Mouse (Mus musculus): ENCODE measurements at regions not wholly inside any gene's neighbourhood (a gene's known extent, or its start where the extent isn't known, plus 50 kb on each side); places are given as distances from the start of the nearest gene placed in this dataset.

- Histone ChIP-seq H3K4me2 (ENCODE audit: low read length) (no peak overlapping the region), H3K27me3 (ENCODE audit: control insufficient read depth, insufficient read depth, low read length) (no peaks in the 10 kb centered on the region), H3K9ac (replicated peaks; ENCODE audit: low read length) (no peak overlapping the region), H3K9me3 (ENCODE audit: control insufficient read depth, low read length) (no peaks in the 10 kb centered on the region), H3K36me3 (ENCODE audit: control insufficient read depth, insufficient read depth, low read length) (no peaks in the 10 kb centered on the region), H3K27ac (replicated peaks; ENCODE audit: low read depth, low read length) (no peak overlapping the region), H3K4me3 (replicated peaks; ENCODE audit: low read depth, low read length) (no peak overlapping the region), H3K4me1 (ENCODE audit: control insufficient read depth, insufficient read depth, low read length) (no peaks in the 10 kb centered on the region)
- no peak for ATAC-seq (ENCODE audit: low FRiP score, low TSS enrichment)
- WGBS: 95% methylated on average over 13 of the region's 13 CpGs
- no peak for DNase-seq
Measured at GRCm38 (mm10) chr10:21512486-21512885, 80.5 kb upstream of the 1700020N01Rik start.

GRCm38 (mm10) chr10:21517721-21518120, 75.2 kb upstream of the 1700020N01Rik start:
- Histone ChIP-seq H3K4me2 (ENCODE audit: low read length) (no peak overlapping the region), H3K4me3 (replicated peaks; ENCODE audit: low read depth, low read length) (no peak overlapping the region), H3K4me1 (ENCODE audit: control insufficient read depth, insufficient read depth, low read length) (no peaks in the 10 kb centered on the region), H3K9me3 (ENCODE audit: control insufficient read depth, low read length) (no peaks in the 10 kb centered on the region), H3K27ac (replicated peaks; ENCODE audit: low read depth, low read length) (no peak overlapping the region), H3K36me3 (ENCODE audit: control insufficient read depth, insufficient read depth, low read length) (no peaks in the 10 kb centered on the region), H3K27me3 (ENCODE audit: control insufficient read depth, insufficient read depth, low read length) (no peaks in the 10 kb centered on the region), H3K9ac (replicated peaks; ENCODE audit: low read length) (no peak overlapping the region)
- whole genome bisulfite sequencing: 83% methylated on average over 6 of the region's 6 CpGs
- DNase-seq (no peak), ATAC-seq (ENCODE audit: low FRiP score, low TSS enrichment) (no peak)

- H3K36me3 ChIP-seq (ENCODE audit: control insufficient read depth, insufficient read depth, low read length): no peaks in the 10 kb centered on the region
- H3K4me3 ChIP-seq (replicated peaks; ENCODE audit: low read depth, low read length): no peak overlapping the region
- no peaks in the 10 kb centered on the region for H3K4me1 ChIP-seq (ENCODE audit: control insufficient read depth, insufficient read depth, low read length)
- H3K27me3 ChIP-seq (ENCODE audit: control insufficient read depth, insufficient read depth, low read length): no peaks in the 10 kb centered on the region
- H3K27ac ChIP-seq (replicated peaks; ENCODE audit: low read depth, low read length): no peak overlapping the region
- H3K9ac ChIP-seq (replicated peaks; ENCODE audit: low read length): no peak overlapping the region
- 82% methylated on average over 9 of the region's 9 CpGs for WGBS
- no peaks in the 10 kb centered on the region for H3K9me3 ChIP-seq (ENCODE audit: control insufficient read depth, low read length)
- ATAC-seq (ENCODE audit: low FRiP score, low TSS enrichment) (no peak), DNase-seq (no peak)
- no peak overlapping the region for H3K4me2 ChIP-seq (ENCODE audit: low read length)
Measured at GRCm38 (mm10) chr10:21520854-21521253, 72.1 kb upstream of the 1700020N01Rik start.

GRCm38 (mm10) chr10:21525555-21525954, 67.4 kb upstream of the 1700020N01Rik start:
- no peaks in the 10 kb centered on the region for H3K9me3 ChIP-seq (ENCODE audit: control insufficient read depth, low read length)
- H3K4me1 ChIP-seq (ENCODE audit: control insufficient read depth, insufficient read depth, low read length): no peaks in the 10 kb centered on the region
- DNase-seq (no peak), ATAC-seq (ENCODE audit: low FRiP score, low TSS enrichment) (no peak)
- no peak overlapping the region for H3K27ac ChIP-seq (replicated peaks; ENCODE audit: low read depth, low read length)
- H3K4me2 ChIP-seq (ENCODE audit: low read length): no peak overlapping the region
- 49% methylated on average over 2 of the region's 2 CpGs for WGBS
- H3K36me3 ChIP-seq (ENCODE audit: control insufficient read depth, insufficient read depth, low read length): no peaks in the 10 kb centered on the region
- no peaks in the 10 kb centered on the region for H3K27me3 ChIP-seq (ENCODE audit: control insufficient read depth, insufficient read depth, low read length)
- no peak overlapping the region for H3K9ac ChIP-seq (replicated peaks; ENCODE audit: low read length)
- no peak overlapping the region for H3K4me3 ChIP-seq (replicated peaks; ENCODE audit: low read depth, low read length)

- WGBS: 94% methylated on average over 3 of the region's 3 CpGs
Measured at GRCm38 (mm10) chr10:21528396-21528795, 64.5 kb upstream of the 1700020N01Rik start.

GRCm38 (mm10) chr10:21529098-21529749, 63.7 kb upstream of the 1700020N01Rik start:
- no peak overlapping the region for H3K4me3 ChIP-seq (replicated peaks; ENCODE audit: low read depth, low read length)
- 48% methylated on average over 10 of the region's 10 CpGs for WGBS
- H3K27ac ChIP-seq (replicated peaks; ENCODE audit: low read depth, low read length): no peak overlapping the region
- no peak overlapping the region for H3K4me2 ChIP-seq (ENCODE audit: low read length)
- no peak overlapping the region for H3K9ac ChIP-seq (replicated peaks; ENCODE audit: low read length)
- no peaks in the 10 kb centered on the region for H3K27me3 ChIP-seq (ENCODE audit: control insufficient read depth, insufficient read depth, low read length)
- DNase-seq (no peak), ATAC-seq (ENCODE audit: low FRiP score, low TSS enrichment) (no peak)
- H3K36me3 ChIP-seq (ENCODE audit: control insufficient read depth, insufficient read depth, low read length): no peaks in the 10 kb centered on the region
- H3K4me1 ChIP-seq (ENCODE audit: control insufficient read depth, insufficient read depth, low read length): no peaks in the 10 kb centered on the region
- H3K9me3 ChIP-seq (ENCODE audit: control insufficient read depth, low read length): no peaks in the 10 kb centered on the region

More at GRCm38 (mm10) chr10:21528396-21528795, 64.5 kb upstream of the 1700020N01Rik start:
- Histone ChIP-seq H3K27me3 (ENCODE audit: control insufficient read depth, insufficient read depth, low read length) (no peaks in the 10 kb centered on the region), H3K4me2 (ENCODE audit: low read length) (no peak overlapping the region), H3K9ac (replicated peaks; ENCODE audit: low read length) (no peak overlapping the region), H3K4me1 (ENCODE audit: control insufficient read depth, insufficient read depth, low read length) (no peaks in the 10 kb centered on the region), H3K27ac (replicated peaks; ENCODE audit: low read depth, low read length) (no peak overlapping the region), H3K4me3 (replicated peaks; ENCODE audit: low read depth, low read length) (no peak overlapping the region), H3K9me3 (ENCODE audit: control insufficient read depth, low read length) (no peaks in the 10 kb centered on the region), H3K36me3 (ENCODE audit: control insufficient read depth, insufficient read depth, low read length) (no peaks in the 10 kb centered on the region)
- DNase-seq (no peak), ATAC-seq (ENCODE audit: low FRiP score, low TSS enrichment) (no peak)

GRCm38 (mm10) chr10:21532142-21532541, 60.8 kb upstream of the 1700020N01Rik start:
- ATAC-seq (ENCODE audit: low FRiP score, low TSS enrichment): no peak
- 73% methylated on average over 1 of the region's 1 CpGs for WGBS
- DNase-seq: no peak

GRCm38 (mm10) chr10:21535631-21536030, 57.3 kb upstream of the 1700020N01Rik start:
- Histone ChIP-seq H3K4me1 (ENCODE audit: control insufficient read depth, insufficient read depth, low read length) (no peaks in the 10 kb centered on the region), H3K36me3 (ENCODE audit: control insufficient read depth, insufficient read depth, low read length) (no peaks in the 10 kb centered on the region), H3K4me2 (ENCODE audit: low read length) (no peak overlapping the region), H3K9ac (replicated peaks; ENCODE audit: low read length) (no peak overlapping the region), H3K4me3 (replicated peaks; ENCODE audit: low read depth, low read length) (no peak overlapping the region), H3K9me3 (ENCODE audit: control insufficient read depth, low read length) (no peaks in the 10 kb centered on the region), H3K27me3 (ENCODE audit: control insufficient read depth, insufficient read depth, low read length) (no peaks in the 10 kb centered on the region), H3K27ac (replicated peaks; ENCODE audit: low read depth, low read length) (no peak overlapping the region)
- 72% methylated on average over 5 of the region's 5 CpGs for WGBS
- DNase-seq (no peak), ATAC-seq (ENCODE audit: low FRiP score, low TSS enrichment) (no peak)

More at GRCm38 (mm10) chr10:21532142-21532541, 60.8 kb upstream of the 1700020N01Rik start:
- Histone ChIP-seq H3K4me2 (ENCODE audit: low read length) (no peak overlapping the region), H3K27ac (replicated peaks; ENCODE audit: low read depth, low read length) (no peak overlapping the region), H3K4me1 (ENCODE audit: control insufficient read depth, insufficient read depth, low read length) (no peaks in the 10 kb centered on the region), H3K9ac (replicated peaks; ENCODE audit: low read length) (no peak overlapping the region), H3K27me3 (ENCODE audit: control insufficient read depth, insufficient read depth, low read length) (no peaks in the 10 kb centered on the region), H3K4me3 (replicated peaks; ENCODE audit: low read depth, low read length) (no peak overlapping the region), H3K9me3 (ENCODE audit: control insufficient read depth, low read length) (no peaks in the 10 kb centered on the region), H3K36me3 (ENCODE audit: control insufficient read depth, insufficient read depth, low read length) (no peaks in the 10 kb centered on the region)

- H3K9ac ChIP-seq (replicated peaks; ENCODE audit: low read length): no peak overlapping the region
- no peak overlapping the region for H3K4me2 ChIP-seq (ENCODE audit: low read length)
- 42% methylated on average over 6 of the region's 6 CpGs for WGBS
- H3K27me3 ChIP-seq (ENCODE audit: control insufficient read depth, insufficient read depth, low read length): no peaks in the 10 kb centered on the region
- H3K36me3 ChIP-seq (ENCODE audit: control insufficient read depth, insufficient read depth, low read length): no peaks in the 10 kb centered on the region
- ATAC-seq (ENCODE audit: low FRiP score, low TSS enrichment) (no peak), DNase-seq (no peak)
- H3K4me1 ChIP-seq (ENCODE audit: control insufficient read depth, insufficient read depth, low read length): no peaks in the 10 kb centered on the region
- no peak overlapping the region for H3K4me3 ChIP-seq (replicated peaks; ENCODE audit: low read depth, low read length)
- H3K9me3 ChIP-seq (ENCODE audit: control insufficient read depth, low read length): no peaks in the 10 kb centered on the region
- no peak overlapping the region for H3K27ac ChIP-seq (replicated peaks; ENCODE audit: low read depth, low read length)
Measured at GRCm38 (mm10) chr10:21538481-21538880, 54.5 kb upstream of the 1700020N01Rik start.

All from midbrain, embryonic 14.5 days (tissue).